Mouse (Mus musculus) adrenal gland, postnatal 25 days (tissue): Measurements from ENCODE around the gene Usp25. TPM values are rescaled to one million over a fixed set of nuclear protein-coding genes. Genes with fewer than 3 reads are reported as not detected.

Experiments used
- DNase-seq: peaks from one replicate; pipeline ENCODE4 v3.0.0; 2021; ENCODE audit warnings: mixed read lengths
- total RNA-seq: library from RNA; stranded (reverse); gene quantifications from 2 replicates; pipeline ENCODE4 v1.2.3, GENCODE M21; 2021

Usp25 gene
- total RNA-seq, 1 experiment from 2014 or later, result 57.6 TPM

- DNase-seq, result no peak
Observed at GRCm38 (mm10) chr16:77034751-77035150, 21.2 kb downstream of the Usp25 start.

DNA sequence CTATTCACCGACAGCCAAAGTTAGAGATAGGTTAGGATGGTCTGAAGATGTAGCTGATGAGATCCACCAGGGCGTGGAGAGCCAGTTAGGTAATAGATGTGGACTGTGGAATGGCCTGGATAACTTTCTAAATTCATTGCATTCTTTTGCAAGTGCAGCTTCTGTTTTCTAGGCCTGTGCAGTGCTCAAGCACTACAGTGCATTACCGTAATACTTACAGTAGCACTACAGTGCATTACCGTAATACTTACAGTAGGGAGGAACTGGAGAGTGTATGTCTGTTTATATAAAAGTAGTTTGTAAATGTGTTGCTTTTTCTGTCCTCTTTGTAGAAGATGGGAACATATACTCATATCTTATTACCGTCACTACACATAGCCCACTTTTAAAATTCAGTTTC is 28.1 kb downstream of the Usp25 start:
- no peak for DNase-seq

- no peak for DNase-seq
Observed at GRCm38 (mm10) chr16:77043499-77043898, 30.0 kb downstream of the Usp25 start.

DNA sequence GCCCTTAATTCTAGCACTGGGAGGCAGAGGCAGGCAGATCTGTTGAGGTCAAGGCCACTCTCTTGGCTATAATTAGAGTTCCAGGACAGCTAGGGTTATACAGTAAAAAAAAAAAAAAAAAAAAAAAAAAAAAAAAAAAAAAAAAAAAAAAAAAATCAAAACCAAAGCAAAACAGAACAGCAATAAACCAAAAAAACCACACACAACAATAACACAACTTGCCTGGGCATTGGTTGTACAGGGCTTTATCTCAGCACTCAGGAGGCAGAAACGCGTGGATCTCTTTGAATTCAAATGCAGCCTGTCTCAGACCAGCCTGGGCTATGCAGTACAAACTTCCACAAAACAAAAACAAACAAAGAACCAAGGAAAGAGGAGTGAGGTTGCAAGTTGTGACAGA is 40.7 kb downstream of the Usp25 start:
- no peak for DNase-seq

GRCm38 (mm10) chr16:77055519-77056159 is 42.1 kb downstream of the Usp25 start:
- no peak for DNase-seq

DNA sequence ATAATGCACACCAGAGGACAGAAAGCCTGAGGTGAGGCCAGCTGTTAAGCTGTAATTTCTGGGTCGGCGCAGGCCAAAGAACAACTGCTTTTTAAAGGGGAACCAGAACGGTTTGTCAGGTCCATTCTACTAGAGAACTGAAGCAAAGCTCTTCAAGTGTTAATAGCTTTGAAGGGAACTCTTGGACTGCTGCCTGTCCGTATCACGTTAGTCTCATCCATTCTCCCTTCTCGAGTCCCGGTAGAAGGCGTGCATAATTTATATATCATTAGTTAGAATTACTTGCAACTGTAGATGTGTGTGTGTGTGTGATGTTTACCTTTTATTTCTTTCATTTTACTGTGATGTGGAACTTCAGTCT is 42.6 kb downstream of the Usp25 start:
- DNase-seq, result no peak

GRCm38 (mm10) chr16:77058567-77058966 is 45.1 kb downstream of the Usp25 start:
- no peak for DNase-seq

DNA sequence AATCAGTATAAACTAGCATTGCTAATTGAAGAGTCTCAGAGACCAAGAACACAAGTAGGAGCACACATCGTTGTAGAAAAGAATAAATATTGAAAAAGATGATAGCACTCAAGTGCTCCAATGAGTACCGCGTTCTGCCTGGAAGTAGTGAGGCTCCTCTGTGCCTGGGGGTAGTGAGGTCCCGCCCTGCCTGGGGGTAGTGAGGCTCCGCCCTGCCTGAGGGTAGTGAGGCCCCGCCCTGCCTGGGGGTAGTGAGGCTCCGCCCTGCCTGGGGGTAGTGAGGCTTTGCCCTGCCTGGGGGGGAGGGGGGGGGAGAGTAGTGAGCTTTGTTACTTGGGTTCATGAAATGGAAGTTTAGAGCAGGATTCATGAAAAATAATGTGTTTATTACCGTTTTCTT is 46.7 kb downstream of the Usp25 start:
- peak; percentile 15 for DNase-seq

DNA sequence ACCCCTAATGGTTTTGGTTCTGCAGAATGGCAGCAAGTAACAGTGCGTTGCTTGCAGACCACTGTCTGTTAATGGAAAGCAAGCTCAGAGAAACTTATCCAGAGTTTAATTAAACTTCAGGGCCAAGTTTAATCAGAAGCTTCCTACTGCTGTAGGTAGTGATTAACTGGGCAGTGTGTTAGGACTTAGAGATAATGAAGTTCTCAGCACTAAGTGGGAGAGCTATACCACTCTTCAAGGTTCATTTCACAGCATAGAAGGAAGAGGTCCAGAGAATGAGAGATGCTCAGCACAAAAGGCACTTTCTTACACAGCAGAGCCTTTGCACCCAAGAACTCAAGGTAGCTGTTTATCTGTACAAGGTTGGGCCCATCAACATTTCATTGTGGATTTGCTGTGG is 50.4 kb downstream of the Usp25 start:
- no peak for DNase-seq

DNA sequence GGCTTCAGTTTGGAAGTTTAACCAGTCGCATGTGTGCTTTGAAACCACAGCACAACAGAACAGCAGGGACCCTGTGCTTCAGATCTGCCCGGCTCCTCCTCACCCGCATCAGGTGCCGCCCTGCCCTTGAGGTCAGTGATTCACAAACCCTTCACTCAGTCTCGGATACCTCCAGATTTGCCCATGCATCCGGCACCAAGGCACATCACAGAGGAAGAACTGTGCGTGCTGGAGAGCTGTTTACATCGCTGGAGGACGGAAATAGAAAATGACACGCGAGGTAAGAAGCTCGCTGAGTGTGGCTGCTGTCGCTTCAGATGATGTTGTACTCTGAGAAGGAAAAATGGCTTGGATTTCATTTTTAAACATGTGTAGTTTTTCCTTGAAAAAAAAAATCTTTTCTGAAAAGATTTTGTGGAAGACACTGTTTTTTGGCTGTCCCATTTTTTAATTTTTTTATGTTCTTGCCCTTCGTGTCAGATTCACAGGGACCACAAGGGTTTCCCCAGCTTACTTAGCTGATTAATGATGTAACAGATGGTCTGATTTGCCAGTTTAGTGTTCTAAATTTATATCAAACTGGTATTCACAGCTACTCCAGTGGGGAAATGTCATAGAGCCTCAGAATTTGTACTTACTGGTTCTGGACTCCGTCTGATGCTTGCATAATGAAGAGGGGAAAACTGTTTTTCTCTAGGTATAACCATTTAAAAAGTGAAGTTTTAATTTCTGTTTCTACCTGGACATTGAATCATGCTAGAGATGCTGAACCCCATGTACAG is 63.6 kb downstream of the Usp25 start:
- no peak for DNase-seq

DNA sequence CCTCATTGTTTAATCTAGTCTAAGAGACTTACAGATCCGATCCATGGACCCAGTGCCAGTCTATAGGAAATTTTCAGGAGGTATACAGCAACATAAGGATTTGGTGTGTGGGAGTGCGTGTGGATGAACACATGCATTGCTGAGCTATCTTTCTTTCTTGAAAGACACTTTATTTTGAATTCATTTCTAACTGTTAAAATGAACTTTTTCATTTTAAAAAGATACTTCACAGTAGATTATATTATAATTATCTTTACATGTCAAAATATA is 64.2 kb downstream of the Usp25 start:
- no peak for DNase-seq

- DNase-seq, result no peak
Observed at GRCm38 (mm10) chr16:77084071-77084470, 70.6 kb downstream of the Usp25 start.

DNA sequence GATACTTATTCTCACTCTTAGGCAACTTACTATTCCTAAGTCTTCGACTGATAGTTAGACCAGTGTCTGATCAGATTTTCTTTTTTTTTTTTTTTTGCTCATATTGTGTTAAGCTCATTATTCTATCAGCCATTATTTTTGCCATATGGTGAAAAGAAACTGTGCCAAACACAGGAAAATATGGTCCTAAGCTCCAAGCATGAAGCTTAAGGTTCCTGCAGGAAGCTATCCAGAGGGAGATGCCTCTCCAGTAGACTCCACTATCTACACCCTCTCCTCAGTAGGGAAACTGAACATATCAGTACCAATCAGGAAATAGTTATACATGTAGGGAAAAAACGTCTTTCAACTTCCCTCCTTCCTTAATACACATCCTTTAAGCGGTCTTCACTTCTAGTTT is 76.3 kb downstream of the Usp25 start:
- no peak for DNase-seq

DNA sequence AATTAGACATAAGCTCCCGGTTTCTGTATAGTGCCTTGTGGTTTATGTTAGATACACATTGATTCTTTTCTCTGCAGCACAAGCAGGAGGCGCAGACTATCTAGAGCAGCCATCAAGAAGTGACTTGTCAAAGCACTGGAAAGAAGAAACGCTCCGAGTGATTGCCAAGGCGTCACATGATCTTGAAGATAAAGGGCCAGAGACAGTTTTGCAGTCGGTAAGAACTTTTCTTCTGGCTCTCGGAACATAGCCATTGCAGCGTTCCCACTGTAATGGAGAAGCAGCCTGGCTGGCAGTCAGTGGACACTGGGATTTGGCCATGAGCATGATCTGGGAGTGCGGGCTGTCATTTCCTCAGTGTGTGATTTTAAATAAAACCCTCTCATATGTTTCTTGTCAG is 80.0 kb downstream of the Usp25 start:
- no peak for DNase-seq

GRCm38 (mm10) chr16:77095017-77095551 is 81.6 kb downstream of the Usp25 start:
- no peak for DNase-seq

DNA sequence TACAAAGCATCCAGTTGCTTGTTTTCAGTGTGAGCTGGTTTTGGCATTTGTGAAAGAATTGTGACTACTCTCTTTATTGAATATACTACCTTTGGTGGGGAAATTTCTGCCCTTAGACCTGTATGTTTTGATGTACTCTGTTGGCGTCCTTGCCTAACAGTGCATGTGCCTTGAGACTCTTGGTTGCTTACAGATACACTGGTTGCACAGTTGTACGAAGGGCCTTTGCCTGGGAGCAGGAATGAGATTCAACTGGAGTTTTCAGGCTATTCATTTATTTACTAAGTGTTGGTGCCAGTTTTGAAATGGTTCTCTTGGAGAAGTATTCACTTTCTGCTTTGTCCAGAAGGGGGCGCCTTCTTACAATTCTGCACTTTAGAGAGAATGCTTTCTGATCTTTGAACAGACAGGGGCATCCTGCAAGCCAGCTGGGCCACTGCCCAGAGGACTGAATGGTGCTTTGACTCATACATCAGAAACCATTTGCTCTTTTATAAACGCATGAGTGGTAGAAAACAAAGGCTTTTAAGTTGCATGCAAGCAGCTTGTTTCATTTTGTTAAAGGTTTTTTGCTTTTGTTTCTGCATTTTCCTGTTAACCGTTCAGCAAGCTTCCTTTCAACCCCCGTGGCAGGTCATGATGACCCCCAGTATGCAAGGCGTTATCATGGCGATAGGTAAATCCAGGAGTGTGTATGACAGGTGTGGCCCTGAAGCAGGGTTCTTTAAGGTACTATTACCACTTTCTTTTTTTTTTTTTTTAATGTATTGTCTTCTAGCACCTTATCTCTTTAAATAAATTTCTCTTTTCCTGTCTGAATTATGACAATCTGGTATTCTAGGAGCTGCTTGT is 85.7 kb downstream of the Usp25 start:
- DNase-seq, result peak; percentile 71

DNA sequence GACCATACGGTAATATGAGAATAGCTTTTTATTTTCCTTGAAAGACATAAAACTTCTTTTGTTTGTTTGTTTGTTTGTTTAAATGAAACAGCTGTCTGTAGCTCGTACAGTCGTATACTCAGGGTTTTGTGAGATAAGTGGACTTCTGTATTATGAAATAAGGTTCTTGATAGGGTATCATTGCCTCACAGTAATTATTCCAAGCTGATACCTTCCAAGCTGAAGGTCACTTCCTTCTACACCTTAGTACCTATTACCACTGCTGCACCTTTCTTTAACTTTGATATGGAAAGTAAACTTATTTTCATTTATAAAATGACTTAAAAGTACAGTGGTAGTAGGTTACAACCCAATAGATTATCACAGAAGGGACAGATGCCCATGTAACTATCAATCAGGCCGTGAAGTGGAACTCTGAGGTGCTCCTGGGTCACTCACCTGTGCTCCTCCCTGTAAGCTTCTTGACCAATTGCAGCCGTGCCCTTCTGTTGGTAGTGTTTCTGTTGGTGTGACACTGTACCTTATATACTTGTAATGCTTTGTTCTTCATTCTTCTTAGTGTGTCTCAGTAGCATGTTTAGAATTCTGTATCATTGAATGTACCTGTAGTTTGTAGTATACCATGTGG is 90.2 kb downstream of the Usp25 start:
- no peak for DNase-seq

DNA sequence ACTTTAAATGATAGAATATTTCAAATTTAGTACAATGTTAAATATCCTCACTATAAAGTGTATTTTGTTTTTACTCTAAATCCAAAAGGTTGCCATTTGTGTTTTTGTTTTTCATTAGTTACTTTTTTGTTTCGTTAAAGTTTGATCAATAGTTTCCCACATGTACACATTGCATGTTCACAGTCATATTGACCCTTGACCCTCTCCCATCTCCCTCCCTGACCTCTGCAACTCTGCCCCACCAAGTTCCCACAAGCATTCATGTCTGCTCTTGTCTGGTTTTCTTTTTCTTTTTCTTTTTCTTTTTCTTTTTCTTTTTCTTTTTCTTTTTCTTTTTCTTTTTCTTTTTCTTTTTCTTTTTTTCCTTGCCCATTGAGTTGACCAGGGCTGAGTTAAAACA is 97.8 kb downstream of the Usp25 start:
- no peak for DNase-seq

- DNase-seq, result no peak
Observed at GRCm38 (mm10) chr16:77125908-77126307, 112.4 kb downstream of the Usp25 start.

DNA sequence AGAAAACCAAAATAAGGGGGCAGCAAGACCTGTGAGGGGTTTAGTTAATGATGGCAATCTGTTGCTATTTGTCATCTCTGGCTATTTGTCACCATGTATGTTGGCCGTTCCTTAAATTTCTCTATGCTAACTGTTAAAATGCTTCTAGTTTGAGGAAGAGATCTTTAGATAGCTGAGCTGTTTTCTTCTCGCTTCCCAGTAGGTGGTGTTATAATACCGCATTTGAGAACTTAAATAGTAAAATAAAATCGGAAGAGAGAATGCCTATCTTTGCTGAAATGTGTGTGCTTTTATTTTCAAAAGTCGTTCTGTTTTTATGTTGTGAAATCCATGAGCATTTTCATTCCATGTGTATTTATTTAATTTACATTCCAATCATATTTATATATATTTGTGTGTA is 115.2 kb downstream of the Usp25 start:
- no peak for DNase-seq

- no peak for DNase-seq
Observed at GRCm38 (mm10) chr16:77133055-77133454, 119.5 kb downstream of the Usp25 start.

DNA sequence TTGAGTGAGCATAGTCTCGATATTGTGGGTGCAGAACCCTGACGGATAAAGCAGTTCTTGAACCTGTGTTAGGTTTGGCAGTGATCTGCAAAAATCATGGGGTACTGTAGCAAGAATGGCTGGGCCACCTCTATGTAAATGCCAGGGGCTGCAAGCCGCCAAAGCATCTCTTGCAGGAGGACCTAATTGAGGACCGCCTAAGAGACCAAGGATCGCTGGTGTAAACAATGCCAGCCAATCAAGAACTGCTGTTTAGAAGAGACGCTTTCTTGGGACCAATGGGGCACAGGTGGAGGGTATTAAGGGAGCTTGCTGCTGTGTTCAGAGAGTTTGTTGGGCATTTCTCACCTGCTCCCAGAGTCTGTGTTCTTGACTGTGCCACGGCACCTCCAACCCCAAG is 127.1 kb downstream of the Usp25 start:
- DNase-seq, result no peak

DNA sequence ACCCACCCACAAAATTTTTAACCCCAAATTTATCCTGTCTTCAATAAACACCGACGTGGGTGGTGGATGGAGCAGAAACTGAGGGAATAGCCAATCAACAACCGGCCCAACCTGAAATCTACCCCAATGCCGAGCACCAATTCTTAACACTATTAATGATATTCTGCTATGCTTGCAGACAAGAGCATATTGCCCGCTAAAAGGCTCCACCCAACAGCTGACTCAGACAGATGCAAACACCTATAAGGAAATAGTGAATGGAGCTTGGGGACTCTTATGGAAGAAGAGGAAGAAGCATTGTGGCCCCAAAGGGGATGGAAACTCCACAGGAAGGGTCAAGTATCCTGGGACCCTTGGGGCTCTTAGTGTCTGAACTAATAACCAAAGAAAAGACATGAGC is 133.3 kb downstream of the Usp25 start:
- DNase-seq, result no peak
